Mouse (Mus musculus): ENCODE results near the gene Pnn. TPM values are rescaled to one million over a fixed set of nuclear protein-coding genes. Genes with fewer than 3 reads are reported as not detected.

Pnn gene
- total RNA-seq, 2 experiments from 2014 or later: 46.0 to 51.0 TPM

GRCm38 (mm10) chr12:59067095-59067494 is 411 bp downstream of the Pnn start:
- peak in 1 of 2 experiments; percentile 17 for DNase-seq (ENCODE audit: low spot score in 2 of 2)
- intact Hi-C loops (cut with DNase I): loop anchor here (2.0 to 10.0 kb wide), 2 partner anchors 64 to 148 kb away; partner anchors contain the start of gene Fbxo33

- no peak for DNase-seq (ENCODE audit: low spot score in 2 of 2)
- intact Hi-C loops (cut with DNase I): loop anchor here (10.0 kb wide), 1 partner anchor 146 kb away; the partner anchor contains the start of gene Fbxo33
These were observed 2.1 kb downstream of the Pnn start for GRCm38 (mm10) chr12:59068791-59069190.

- intact Hi-C loops (cut with DNase I): no loop called here
- DNase-seq (ENCODE audit: low spot score in 2 of 2): no peak
These were observed 5.6 kb downstream of the Pnn start for GRCm38 (mm10) chr12:59072286-59072685.

- peak; percentile 29 to 49 for DNase-seq (ENCODE audit: low spot score in 2 of 2)
- intact Hi-C loops (cut with DNase I): no loop called here
These were observed 7.4 kb downstream of the Pnn start for GRCm38 (mm10) chr12:59074052-59074451.

DNA sequence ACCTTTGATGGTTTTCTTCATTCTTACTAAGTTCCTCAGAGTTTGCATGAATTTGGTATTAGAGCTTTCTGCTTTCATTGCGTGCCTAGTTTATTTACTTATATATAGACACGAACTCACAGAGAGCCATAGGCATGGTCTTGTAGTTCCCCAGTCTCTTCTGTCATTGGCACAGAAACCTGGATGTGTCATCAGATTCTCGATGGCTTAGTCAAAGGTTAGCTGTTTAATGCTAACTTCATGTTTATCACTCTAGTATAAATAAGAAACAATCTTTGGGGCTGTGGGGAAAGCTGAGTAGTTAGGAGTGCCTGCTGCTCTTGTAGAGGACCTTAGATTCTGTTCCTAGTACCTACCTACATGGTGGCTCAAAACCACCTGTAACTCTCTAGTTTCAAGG is 10.3 kb downstream of the Pnn start:
- intact Hi-C loops (cut with DNase I): no loop called here
- no peak for DNase-seq (ENCODE audit: low spot score in 2 of 2)

- intact Hi-C loops (cut with DNase I): no loop called here
- DNase-seq (ENCODE audit: low spot score in 2 of 2): no peak
These were observed 11.2 kb downstream of the Pnn start for GRCm38 (mm10) chr12:59077883-59078282.

DNA sequence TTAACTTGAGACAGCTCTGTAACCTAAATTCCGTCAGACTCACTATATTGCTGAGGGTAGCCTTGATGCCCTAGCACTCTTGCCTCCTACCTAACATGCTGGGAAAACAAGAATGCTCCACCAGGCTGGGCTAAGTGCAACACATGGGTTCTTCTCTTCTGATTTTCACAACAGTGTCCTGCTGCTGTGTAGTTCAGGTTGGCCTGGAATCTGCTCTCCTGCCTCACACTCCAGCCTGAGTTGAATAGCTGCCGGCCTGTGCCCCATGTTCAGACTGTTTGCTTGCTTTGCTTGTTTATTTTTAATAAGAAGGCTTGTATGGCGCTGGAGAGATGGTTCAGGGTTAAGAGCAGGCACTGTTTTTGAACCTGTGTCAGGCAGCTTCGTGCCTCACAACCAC is 13.8 kb downstream of the Pnn start:
- intact Hi-C loops (cut with DNase I): no loop called here
- DNase-seq (ENCODE audit: low spot score in 2 of 2): no peak

GRCm38 (mm10) chr12:59084446-59084845 is 17.8 kb downstream of the Pnn start:
- no peak for DNase-seq (ENCODE audit: low spot score in 2 of 2)
- intact Hi-C loops (cut with DNase I): no loop called here

DNA sequence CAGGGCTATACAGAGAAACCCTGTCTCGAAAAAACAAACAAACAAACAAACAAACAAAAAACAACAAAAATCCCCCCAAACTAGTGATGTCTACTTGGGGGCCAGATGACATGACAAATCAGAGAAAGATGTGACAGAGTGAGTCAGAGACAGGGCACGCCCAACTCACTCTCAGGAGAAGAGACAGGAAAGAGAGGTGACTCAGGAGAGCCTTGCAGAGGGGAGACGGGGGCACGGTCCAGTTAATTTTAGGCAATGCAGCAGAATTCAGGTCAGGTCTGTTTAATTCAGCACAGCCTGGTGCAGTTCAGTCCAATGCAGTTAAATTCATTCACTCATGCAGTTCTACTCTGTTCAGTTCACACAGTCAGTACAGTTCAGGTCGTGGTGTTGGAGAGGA is 19.5 kb downstream of the Pnn start:
- intact Hi-C loops (cut with DNase I): no loop called here
- DNase-seq (ENCODE audit: low spot score in 2 of 2): no peak

DNA sequence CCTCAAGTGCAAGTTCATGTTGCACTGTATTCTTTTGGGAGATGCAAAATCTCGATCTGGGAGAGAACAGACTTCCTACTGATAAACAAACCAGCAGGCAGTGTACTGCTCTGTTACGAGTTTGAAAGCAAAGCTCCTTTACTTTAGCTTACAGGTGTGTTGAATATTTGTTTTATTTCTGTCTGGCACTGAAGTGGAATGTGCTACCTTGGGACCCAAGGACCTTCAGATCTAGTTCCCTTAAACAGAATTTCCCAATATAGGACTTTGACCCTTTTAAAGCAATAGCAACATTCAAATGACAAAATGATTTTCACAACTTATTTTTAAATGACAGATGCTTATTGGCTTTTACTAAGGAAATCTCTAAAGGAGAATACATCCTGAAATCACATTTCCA is 26.9 kb downstream of the Pnn start:
- intact Hi-C loops (cut with DNase I): no loop called here

DNA sequence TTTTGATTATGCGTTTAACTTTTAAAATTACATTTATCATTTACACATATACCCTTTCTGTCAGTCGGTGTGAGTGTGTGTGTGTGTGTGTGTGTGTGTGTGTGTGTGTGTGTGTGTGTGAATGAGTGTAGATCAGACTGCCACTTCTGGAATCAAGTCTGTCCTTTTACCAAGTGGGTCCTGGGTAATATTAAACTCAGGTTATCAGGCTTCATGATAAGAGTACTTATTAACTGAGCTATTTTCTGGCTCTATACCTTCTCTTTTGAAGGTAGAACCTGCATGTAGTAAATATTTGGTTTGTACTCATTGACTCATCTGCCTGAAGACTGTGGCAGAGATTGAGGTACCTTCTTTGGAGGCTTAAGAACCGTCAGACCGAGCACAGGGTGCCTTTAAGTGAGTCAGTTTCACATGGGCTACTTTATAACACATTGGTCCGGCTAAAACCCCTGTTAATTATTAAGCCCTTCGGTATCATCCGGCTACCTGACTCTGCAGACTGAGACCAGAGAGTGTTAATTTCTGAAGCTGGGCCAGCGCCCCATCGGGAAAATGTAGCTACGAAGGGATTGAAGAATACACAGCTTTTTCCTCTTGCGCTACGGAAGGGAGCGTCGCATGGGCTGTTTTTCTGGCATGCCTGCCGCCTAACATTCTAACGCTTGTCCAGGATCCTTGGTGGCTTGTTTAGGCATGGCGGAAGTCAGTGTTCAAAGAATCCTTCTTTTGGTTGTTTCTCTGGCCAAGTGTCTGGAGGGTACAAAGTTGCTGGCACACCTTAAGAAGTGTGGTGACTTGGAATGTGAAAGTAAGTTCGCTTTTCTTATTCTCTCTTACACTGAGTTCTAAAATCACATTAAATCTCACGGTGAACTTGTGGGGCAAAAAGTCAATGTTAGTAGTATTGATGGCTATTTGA is 28.7 kb downstream of the Pnn start, which contains the start of gene Mia2:
Mia2 (plus strand) TSS at position 696 of the 922 bp plus-strand sequence.
- intact Hi-C loops (cut with DNase I): no loop called here
- no peak for DNase-seq (ENCODE audit: low spot score in 2 of 2)

More for the DNA sequence above, 26.9 kb downstream of the Pnn start:
- no peak for DNase-seq (ENCODE audit: low spot score in 2 of 2)

- DNase-seq (ENCODE audit: low spot score in 2 of 2): no peak
- intact Hi-C loops (cut with DNase I): no loop called here
These were observed 38.1 kb downstream of the Pnn start for GRCm38 (mm10) chr12:59104771-59105170.

DNA sequence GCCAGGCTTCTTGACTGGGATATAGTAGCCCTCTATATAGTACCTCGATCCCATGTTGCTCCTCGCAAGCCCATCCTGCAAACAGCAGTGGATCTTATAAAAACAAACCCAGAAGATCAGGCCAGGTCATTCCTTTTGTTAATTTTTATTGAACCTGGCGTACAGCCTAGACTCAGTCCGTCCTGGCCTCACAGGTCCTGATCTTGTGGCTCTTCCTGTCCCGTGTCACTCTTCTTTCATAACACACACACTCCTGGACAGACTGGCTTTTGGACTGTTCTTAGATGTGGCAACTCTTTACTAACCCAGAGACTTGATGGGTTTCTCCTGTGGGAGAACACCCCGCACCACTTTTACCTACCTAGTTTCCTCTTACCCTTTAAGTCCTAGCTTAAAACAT is 39.2 kb downstream of the Pnn start:
- no peak for DNase-seq (ENCODE audit: low spot score in 2 of 2)
- intact Hi-C loops (cut with DNase I): no loop called here

GRCm38 (mm10) chr12:59106491-59106890 is 39.8 kb downstream of the Pnn start:
- intact Hi-C loops (cut with DNase I): no loop called here

DNA sequence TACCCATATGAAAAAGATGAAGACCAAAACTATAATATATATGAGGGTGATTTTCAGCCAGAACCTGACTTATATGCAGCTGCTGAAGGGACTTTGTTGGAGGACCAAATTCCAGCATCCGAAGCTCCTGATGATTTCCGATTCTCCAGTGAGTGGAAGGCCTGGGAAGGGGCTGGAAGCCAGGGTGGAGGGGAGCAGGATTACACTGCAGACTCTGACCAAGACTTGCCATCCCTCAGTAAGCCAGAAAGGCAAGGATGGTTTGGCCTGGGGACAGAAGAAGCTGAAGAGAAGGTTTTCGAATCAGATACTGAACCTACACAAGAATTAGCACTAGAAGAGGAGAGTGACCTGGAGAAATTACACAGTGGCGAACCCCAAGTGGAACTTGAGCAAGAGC is 41.2 kb downstream of the Pnn start:
- DNase-seq (ENCODE audit: low spot score in 2 of 2): no peak
- intact Hi-C loops (cut with DNase I): no loop called here

More at GRCm38 (mm10) chr12:59106491-59106890, 39.8 kb downstream of the Pnn start:
- no peak for DNase-seq (ENCODE audit: low spot score in 2 of 2)

DNA sequence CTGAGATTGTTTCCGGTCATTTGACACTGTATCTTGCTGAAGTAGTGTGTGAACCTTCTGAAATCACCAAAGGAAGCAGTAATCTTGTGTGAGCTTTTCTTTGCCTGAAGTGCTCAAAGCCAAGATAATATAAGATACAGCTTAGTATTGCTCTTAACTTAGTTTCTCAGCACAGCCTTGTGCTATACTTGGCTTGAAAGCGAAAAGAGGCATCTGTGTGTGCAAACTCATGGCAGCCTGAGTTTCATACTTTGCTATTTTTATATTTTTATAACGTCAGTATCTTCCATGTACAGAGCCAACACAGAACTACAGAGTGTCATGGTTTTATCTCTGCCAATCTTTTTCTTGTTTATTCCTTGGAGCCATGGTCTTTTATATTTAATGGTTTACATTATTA is 50.5 kb downstream of the Pnn start:
- intact Hi-C loops (cut with DNase I): no loop called here
- peak; percentile 19 to 75 for DNase-seq (ENCODE audit: low spot score in 2 of 2)

Other genes with a start within 250 kb of the Pnn start
- 100 to 1,000 TPM; 123 to 127 TPM for gene Sec23a, start 54.9 kb upstream of the Pnn start, total RNA-seq (2021)
- 1 to 10 TPM; 6.3 to 9.0 TPM for gene Gemin2, start 53.5 kb upstream of the Pnn start, total RNA-seq (2021)
- gene Trappc6b, start 5.4 kb upstream of the Pnn start, total RNA-seq (2021): 100 to 1,000 TPM; 107 to 121 TPM
- gene Mia2, start 28.9 kb downstream of the Pnn start, total RNA-seq (2021): 10 to 100 TPM; 46.3 to 47.9 TPM
- gene Fbxo33, start 152.8 kb downstream of the Pnn start, total RNA-seq (2021): 10 to 100 TPM; 35.1 to 42.7 TPM

Data from left cerebral cortex, postnatal 14 days (tissue).